Mouse (Mus musculus): ENCODE results near the gene Fancc.

DNA sequence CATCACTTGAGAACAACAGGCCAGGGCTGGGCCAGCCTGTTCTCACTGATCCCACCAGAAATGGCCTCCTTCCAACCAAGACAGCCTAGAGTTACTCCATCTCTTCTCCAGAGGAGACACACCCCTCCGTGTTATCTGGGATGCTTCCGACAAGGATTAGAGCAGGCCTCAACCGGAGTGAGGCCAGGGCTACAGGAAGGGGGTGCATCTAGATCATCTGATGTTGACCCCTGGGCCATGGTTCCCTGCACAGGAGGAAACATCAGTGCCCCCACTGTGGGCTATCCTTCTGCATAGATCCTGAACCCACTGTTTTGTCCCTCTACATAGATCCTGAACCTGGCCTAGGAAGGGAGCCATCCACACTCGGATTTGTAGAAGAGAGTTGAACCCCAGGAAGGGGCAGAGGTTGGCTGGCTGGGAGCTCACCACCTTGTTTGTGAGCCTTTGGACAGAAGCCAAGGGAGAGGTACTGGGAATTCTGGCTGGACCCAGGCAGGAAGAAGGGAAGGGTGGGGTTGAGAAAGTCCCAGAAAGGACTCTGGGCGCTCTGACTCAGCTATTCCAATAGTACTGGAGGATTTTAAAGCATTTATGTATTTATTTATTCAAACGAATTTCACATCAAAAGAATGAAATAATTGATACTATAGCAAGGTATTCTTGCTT lies 192.8 kb downstream of the Fancc start:
- TF ChIP-seq CTCF (IDR thresholded peaks at IDR 0.05; ENCODE audit: borderline replicate concordance, control insufficient read depth, extremely low read depth, insufficient read depth, low read length, poor library complexity) (no peak), POLR2A (IDR thresholded peaks at IDR 0.05; ENCODE audit: control insufficient read depth, extremely low read depth, insufficient read depth, low read length, poor library complexity) (no peak)
